Mouse (Mus musculus): ENCODE data around the gene 4930404H24Rik. TPM values are rescaled to one million over a fixed set of nuclear protein-coding genes. Genes with fewer than 3 reads are reported as not detected.
A peak's percentile ranks its signal among the peaks of the same experiment; 100 is the strongest.

The 4930404H24Rik gene
- total RNA-seq, 2 experiments from 2014 or later: not detected

- no peak for DNase-seq (ENCODE audit: low spot score in 2 of 2)
These were observed 16.8 kb downstream of the 4930404H24Rik start for GRCm38 (mm10) chr2:153509211-153510029.

- peak in 1 of 2 experiments; percentile 70 for DNase-seq (ENCODE audit: low spot score in 2 of 2)
These were observed 17.5 kb downstream of the 4930404H24Rik start for GRCm38 (mm10) chr2:153510136-153510535.

- DNase-seq (ENCODE audit: low spot score in 2 of 2): no peak
These were observed 19.0 kb downstream of the 4930404H24Rik start for GRCm38 (mm10) chr2:153511562-153511961.

- DNase-seq (ENCODE audit: low spot score in 2 of 2): no peak
These were observed 20.1 kb downstream of the 4930404H24Rik start for GRCm38 (mm10) chr2:153512416-153513323.

GRCm38 (mm10) chr2:153513983-153514382, 21.4 kb downstream of the 4930404H24Rik start:
- DNase-seq (ENCODE audit: low spot score in 2 of 2): no peak

GRCm38 (mm10) chr2:153514497-153515380, 22.1 kb downstream of the 4930404H24Rik start:
- DNase-seq (ENCODE audit: low spot score in 2 of 2): no peak

- no peak for DNase-seq (ENCODE audit: low spot score in 2 of 2)
These were observed 23.0 kb downstream of the 4930404H24Rik start for GRCm38 (mm10) chr2:153515582-153515981.

GRCm38 (mm10) chr2:153516961-153517360, 24.4 kb downstream of the 4930404H24Rik start:
- DNase-seq (ENCODE audit: low spot score in 2 of 2): no peak

GRCm38 (mm10) chr2:153520057-153520456, 27.5 kb downstream of the 4930404H24Rik start:
- DNase-seq (ENCODE audit: low spot score in 2 of 2): no peak

- no peak for DNase-seq (ENCODE audit: low spot score in 2 of 2)
These were observed 29.7 kb downstream of the 4930404H24Rik start for GRCm38 (mm10) chr2:153522270-153522669.

- DNase-seq (ENCODE audit: low spot score in 2 of 2): no peak
These were observed 30.6 kb downstream of the 4930404H24Rik start for GRCm38 (mm10) chr2:153523143-153523542.

GRCm38 (mm10) chr2:153523656-153524055, 31.1 kb downstream of the 4930404H24Rik start:
- no peak for DNase-seq (ENCODE audit: low spot score in 2 of 2)

- DNase-seq (ENCODE audit: low spot score in 2 of 2): no peak
These were observed 32.1 kb downstream of the 4930404H24Rik start for GRCm38 (mm10) chr2:153524727-153525126.

- DNase-seq (ENCODE audit: low spot score in 2 of 2): no peak
These were observed 33.3 kb downstream of the 4930404H24Rik start for GRCm38 (mm10) chr2:153525906-153526311.

GRCm38 (mm10) chr2:153526850-153527530, 34.4 kb downstream of the 4930404H24Rik start:
- no peak for DNase-seq (ENCODE audit: low spot score in 2 of 2)

- DNase-seq (ENCODE audit: low spot score in 2 of 2): no peak
These were observed 35.3 kb downstream of the 4930404H24Rik start for GRCm38 (mm10) chr2:153527580-153528531.

- no peak for DNase-seq (ENCODE audit: low spot score in 2 of 2)
These were observed 36.2 kb downstream of the 4930404H24Rik start for GRCm38 (mm10) chr2:153528571-153529364.

GRCm38 (mm10) chr2:153529365-153529781, 36.8 kb downstream of the 4930404H24Rik start:
- DNase-seq (ENCODE audit: low spot score in 2 of 2): no peak

All from layer of hippocampus, postnatal 14 days (tissue).